Mouse (Mus musculus) lung, postnatal 0 days (tissue): ENCODE data around the gene Ttll8. TPM values are rescaled to one million over a fixed set of nuclear protein-coding genes. Genes with fewer than 3 reads are reported as not detected.

ENCODE experiments used
- ATAC-seq: fragments of 200-750 bp; cut with Nextera tagmentation; 2 replicates; pipeline ENCODE4 v1.8.0; 2017; ENCODE audit warnings: moderate library complexity
- DNase-seq: peaks from one replicate; pipeline ENCODE4 v3.0.0-alpha.2; 2016; ENCODE audit warnings: low spot score
- H3K27ac ChIP-seq: fragments of 300-500 bp; sonication (generic); 2 replicates; pipeline ENCODE4 v1.5.1; 2014; ENCODE audit warnings: antibody characterized with exemption, mild to moderate bottlenecking, low read length, mixed read lengths
- H3K27me3 ChIP-seq: fragments of 300-500 bp; sonication (generic); replicated peaks from 2 replicates; pipeline ENCODE4 v1.6.1; 2014; ENCODE audit warnings: low read length, mixed read lengths; ENCODE audit not compliant: insufficient read depth
- H3K36me3 ChIP-seq: fragments of 300-500 bp; sonication (generic); 2 replicates; pipeline ENCODE4 v1.6.1; 2014; ENCODE audit warnings: low read length, mixed read lengths; ENCODE audit not compliant: insufficient read depth
- H3K4me1 ChIP-seq: fragments of 300-500 bp; sonication (generic); 2 replicates; pipeline ENCODE4 v1.6.1; 2014; ENCODE audit warnings: antibody characterized with exemption, low read depth, low read length, mixed read lengths; ENCODE audit not compliant: insufficient read depth
- H3K4me2 ChIP-seq: fragments of 300-500 bp; sonication (generic); replicated peaks from 2 replicates; pipeline ENCODE4 v1.6.1; 2014; ENCODE audit warnings: low read depth, mild to moderate bottlenecking, low read length, moderate library complexity, mixed read lengths
- H3K4me3 ChIP-seq: fragments of 300-500 bp; sonication (generic); 2 replicates; pipeline ENCODE4 v1.5.1; 2014; ENCODE audit warnings: low read depth, low read length
- H3K9ac ChIP-seq: fragments of 300-500 bp; sonication (generic); replicated peaks from 2 replicates; pipeline ENCODE4 v1.6.1; 2014; ENCODE audit warnings: low read depth, mild to moderate bottlenecking
- H3K9me3 ChIP-seq: fragments of 300-500 bp; sonication (generic); 2 replicates; pipeline ENCODE4 v1.6.1; 2016; ENCODE audit warnings: low read length, mixed read lengths
- CTCF ChIP-seq: IDR thresholded peaks from 2 replicates; pipeline ENCODE4 v1.5.1; 2016; ENCODE audit warnings: antibody characterized with exemption, mild to moderate bottlenecking
- EP300 ChIP-seq: IDR thresholded peaks from 2 replicates; pipeline ENCODE4 v1.6.1; 2016; ENCODE audit warnings: antibody characterized with exemption, mild to moderate bottlenecking, control low read depth
- WGBS: fragments of 180-500 bp; shearing (Covaris S2); extraction: QIAGEN DNeasy Blood & Tissue Kit; methylation state at CpG from one replicate; pipeline ENCODE4 v1.1.7; 2014; 5-methylcytosine and 5-hydroxymethylcytosine counted together
- polyA plus RNA-seq: library from polyadenylated mRNA; unstranded; fragments of >200 nt; fragmentation: Nextera tagmentation; extraction: Ambion mirVana; gene quantifications from 2 replicates; pipeline ENCODE4 v1.2.1, GENCODE M21; 2015

Gene Ttll8
- polyA plus RNA-seq, 1 experiment from 2014 or later, result 0.06 TPM

DNA sequence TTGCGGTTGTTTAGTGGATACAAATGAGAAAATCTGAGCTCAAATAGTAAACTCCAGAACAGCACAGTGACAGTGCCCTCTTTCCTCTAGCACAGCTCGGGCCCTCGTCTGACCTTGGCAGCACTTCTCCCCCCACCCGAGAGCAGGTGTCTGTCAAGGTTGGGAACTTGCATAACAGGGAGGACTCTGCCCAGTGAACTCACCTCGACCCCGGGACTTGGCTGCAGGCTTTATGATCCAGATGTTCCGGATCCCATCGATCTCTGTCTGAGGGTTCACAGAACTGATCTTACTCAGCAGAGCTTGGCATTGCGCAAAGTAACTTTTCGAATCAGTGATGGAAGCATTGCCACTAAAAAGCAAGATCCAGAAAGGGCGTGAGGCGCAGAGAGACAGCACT lies 34.9 kb downstream of the Ttll8 start:
- DNase-seq, result peak; percentile 35
- Histone ChIP-seq H3K9ac (no peak overlapping the region), H3K4me3 (no peak overlapping the region), H3K9me3 (no peaks in the 10 kb centered on the region), H3K4me2 (no peak overlapping the region), H3K27ac (no peak overlapping the region), H3K27me3 (no peaks in the 10 kb centered on the region), H3K36me3 (no peaks in the 10 kb centered on the region), H3K4me1 (no peaks in the 10 kb centered on the region)
- WGBS, result 64% methylated on average over 12 of the region's 12 CpGs
- TF ChIP-seq CTCF, result no peak
- no peak for TF ChIP-seq EP300
- ATAC-seq, result no peak

- no peak overlapping the region for H3K4me2 ChIP-seq
- H3K9ac ChIP-seq, result no peak overlapping the region
- 83% methylated on average over 8 of the region's 8 CpGs for WGBS
- no peak for DNase-seq
- no peaks in the 10 kb centered on the region for H3K4me1 ChIP-seq
- no peaks in the 10 kb centered on the region for H3K27me3 ChIP-seq
- no peaks in the 10 kb centered on the region for H3K9me3 ChIP-seq
- no peak overlapping the region for H3K27ac ChIP-seq
- H3K4me3 ChIP-seq, result no peak overlapping the region
- ATAC-seq, result no peak
- H3K36me3 ChIP-seq, result no peaks in the 10 kb centered on the region
- TF ChIP-seq CTCF (no peak), EP300 (no peak)
These were observed 37.1 kb downstream of the Ttll8 start for GRCm38 (mm10) chr15:88917126-88917525.

GRCm38 (mm10) chr15:88916366-88916765 lies 37.9 kb downstream of the Ttll8 start:
- TF ChIP-seq CTCF (no peak), EP300 (no peak)
- Histone ChIP-seq H3K9ac (no peak overlapping the region), H3K36me3 (no peaks in the 10 kb centered on the region), H3K4me1 (no peaks in the 10 kb centered on the region), H3K4me3 (no peak overlapping the region), H3K4me2 (no peak overlapping the region), H3K27me3 (no peaks in the 10 kb centered on the region), H3K9me3 (no peaks in the 10 kb centered on the region), H3K27ac (no peak overlapping the region)
- DNase-seq, result no peak
- ATAC-seq, result no peak
- 39% methylated on average over 3 of the region's 3 CpGs for WGBS

DNA sequence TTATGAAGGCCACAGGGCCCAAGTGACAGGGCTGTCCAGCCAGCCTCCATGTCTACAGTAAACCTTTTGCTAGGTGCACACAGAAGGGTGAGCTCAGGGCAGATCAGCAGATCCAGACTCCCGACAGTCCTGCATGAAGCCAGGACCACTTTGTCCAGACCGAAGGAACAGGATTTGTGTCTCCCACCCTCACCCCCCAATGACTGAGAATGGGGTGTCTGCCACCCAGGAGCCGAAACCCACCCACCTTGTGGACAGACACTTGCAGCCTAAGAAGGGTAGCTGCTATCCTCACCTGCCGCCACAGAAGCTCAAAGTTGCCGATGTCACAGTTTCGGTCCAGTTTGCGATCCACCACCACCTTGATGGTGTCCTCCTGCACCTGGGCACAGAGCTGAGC lies 39.2 kb downstream of the Ttll8 start:
- no peaks in the 10 kb centered on the region for H3K9me3 ChIP-seq
- H3K4me1 ChIP-seq, result no peaks in the 10 kb centered on the region
- no peaks in the 10 kb centered on the region for H3K27me3 ChIP-seq
- H3K9ac ChIP-seq, result no peak overlapping the region
- no peak overlapping the region for H3K27ac ChIP-seq
- WGBS, result 90% methylated on average over 7 of the region's 7 CpGs
- ATAC-seq (no peak), DNase-seq (no peak)
- H3K36me3 ChIP-seq, result no peaks in the 10 kb centered on the region
- no peak overlapping the region for H3K4me3 ChIP-seq
- H3K4me2 ChIP-seq, result no peak overlapping the region
- TF ChIP-seq EP300 (no peak), CTCF (no peak)

DNA sequence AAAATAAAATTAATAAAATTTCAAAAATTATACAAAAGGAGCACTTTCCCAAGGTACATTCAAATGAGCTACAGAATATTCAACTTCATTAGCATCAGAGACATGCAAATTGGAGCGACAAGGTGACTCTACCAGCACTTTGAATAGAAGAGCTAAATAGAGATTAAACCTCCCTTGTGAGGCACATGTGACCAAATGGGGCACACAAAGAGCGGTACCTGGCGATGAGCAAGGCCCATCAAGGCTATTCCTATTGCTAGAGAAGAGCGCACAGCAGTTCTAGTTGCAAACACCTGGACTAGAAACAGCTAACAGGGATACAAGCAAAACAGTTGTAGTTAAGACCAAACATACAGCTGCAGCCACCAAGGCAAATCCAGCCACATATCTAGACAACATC lies 47.9 kb downstream of the Ttll8 start:
- ATAC-seq (no peak), DNase-seq (no peak)
- no peak overlapping the region for H3K4me2 ChIP-seq
- H3K4me3 ChIP-seq, result no peak overlapping the region
- no peak overlapping the region for H3K9ac ChIP-seq
- no peak overlapping the region for H3K27ac ChIP-seq
- no peaks in the 10 kb centered on the region for H3K36me3 ChIP-seq
- TF ChIP-seq EP300 (no peak), CTCF (no peak)
- no peaks in the 10 kb centered on the region for H3K9me3 ChIP-seq
- no peaks in the 10 kb centered on the region for H3K27me3 ChIP-seq
- WGBS, result 65% methylated on average over 4 of the region's 4 CpGs
- H3K4me1 ChIP-seq, result no peaks in the 10 kb centered on the region

- H3K4me2 ChIP-seq, result no peak overlapping the region
- 78% methylated on average over 14 of the region's 14 CpGs for WGBS
- no peaks in the 10 kb centered on the region for H3K9me3 ChIP-seq
- H3K27ac ChIP-seq, result no peak overlapping the region
- no peaks in the 10 kb centered on the region for H3K4me1 ChIP-seq
- ATAC-seq (no peak), DNase-seq (no peak)
- no peak overlapping the region for H3K4me3 ChIP-seq
- no peaks in the 10 kb centered on the region for H3K36me3 ChIP-seq
- no peak overlapping the region for H3K9ac ChIP-seq
- H3K27me3 ChIP-seq, result no peaks in the 10 kb centered on the region
- no peak for TF ChIP-seq EP300
- no peak for TF ChIP-seq CTCF
These were observed 50.0 kb downstream of the Ttll8 start for GRCm38 (mm10) chr15:88904056-88904811.
